ENCODE assay signal across 9 mouse cellular contexts in the genomic region with DNA sequence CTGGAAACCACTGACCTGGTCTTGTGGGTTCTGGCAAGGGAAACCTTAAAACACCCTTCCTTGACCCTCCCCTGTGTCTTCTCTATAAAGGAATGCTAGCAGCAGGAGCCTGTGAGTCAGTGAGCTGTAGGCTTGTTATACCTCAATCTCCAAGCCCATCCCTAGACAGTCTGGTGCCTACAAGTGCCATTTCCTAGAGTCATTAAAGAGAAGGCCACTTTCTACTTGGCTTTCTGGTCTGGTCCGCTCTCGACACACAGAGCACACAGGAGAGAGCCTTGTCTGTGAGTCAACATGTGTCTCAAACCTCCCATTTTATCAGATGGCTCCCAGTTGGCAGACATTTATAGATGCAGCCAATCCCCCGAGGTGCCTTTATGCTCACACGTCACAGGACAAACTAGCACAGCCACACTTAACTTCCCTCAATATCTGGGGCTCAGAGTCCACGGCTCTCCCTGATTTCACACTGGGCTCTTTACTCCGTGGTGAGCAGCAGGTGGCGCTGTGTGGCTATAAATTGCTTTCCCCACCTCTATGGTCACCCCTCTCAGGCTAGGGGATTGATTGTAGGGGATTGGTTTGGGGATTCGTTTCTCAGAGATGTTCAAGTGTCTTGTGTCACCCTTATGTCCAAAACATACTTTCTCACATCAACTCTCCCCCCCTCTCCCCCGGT. TPM values are rescaled to one million over a fixed set of nuclear protein-coding genes. Genes with fewer than 3 reads are reported as not detected.
DNase-seq lines count a peak whose midpoint lies in the region; ATAC-seq lines count a peak whose summit lies in the region.
"Had no signal": no experiment of that assay in that cellular context is flagged by ENCODE, and none has a peak within 500 bp of the region (broad histone marks: within the 10 kb centered on the region; RNA-seq: fewer than 3 reads in every experiment).

No protein-coding gene starts in this region.

- no peak overlapping the region for H3K4me2 ChIP-seq in liver, embryonic 12.5 days
- no peak overlapping the region for H3K4me2 ChIP-seq in neural tube, embryonic 11.5 days (ENCODE audit: low read depth)

- H3K27me3 ChIP-seq in liver, embryonic 12.5 days (replicated peaks), result peaks cover 4% of the 10 kb centered on the region; the same call in 1 of the 2 replicates
- H3K27me3 ChIP-seq in neural tube, embryonic 11.5 days (ENCODE audit: control insufficient read depth, insufficient read depth, low read length), result no peaks in the 10 kb centered on the region

- H3K27ac ChIP-seq in liver, embryonic 12.5 days, result no peak overlapping the region
- H3K27ac ChIP-seq in neural tube, embryonic 11.5 days (ENCODE audit: low read depth, low read length), result no peak overlapping the region

- no peaks in the 10 kb centered on the region for H3K9me3 ChIP-seq in liver, embryonic 12.5 days (replicated peaks)
- no peaks in the 10 kb centered on the region for H3K9me3 ChIP-seq in neural tube, embryonic 11.5 days (ENCODE audit: control insufficient read depth, low read length)

- ATAC-seq in liver, embryonic 12.5 days, result peak; percentile 55
- peak; percentile 41; the same call in 1 of the 2 replicates for ATAC-seq in neural tube, embryonic 11.5 days (ENCODE audit: insufficient read depth, low FRiP score, low TSS enrichment)

- H3K36me3 ChIP-seq in liver, embryonic 12.5 days, result no peaks in the 10 kb centered on the region
- H3K36me3 ChIP-seq in neural tube, embryonic 11.5 days (ENCODE audit: control insufficient read depth, insufficient read depth, low read length), result no peaks in the 10 kb centered on the region

- H3K4me3 ChIP-seq in liver, embryonic 12.5 days, result no peak overlapping the region
- H3K4me3 ChIP-seq in neural tube, embryonic 11.5 days (ENCODE audit: low read depth, low read length), result no peak overlapping the region
- H3K4me3 ChIP-seq: erythroblast, embryonic 14.5 days had no signal

- no peak overlapping the region for H3K9ac ChIP-seq in liver, embryonic 12.5 days
- no peak overlapping the region for H3K9ac ChIP-seq in neural tube, embryonic 11.5 days (ENCODE audit: low read length)

- WGBS in liver, embryonic 12.5 days (ENCODE audit: insufficient replicate concordance), result 24% methylated on average over 9 of the region's 9 CpGs
- WGBS in neural tube, embryonic 11.5 days, result 27% methylated on average over 9 of the region's 9 CpGs

- peak; percentile 62 for DNase-seq in ovary, postnatal 36 days (ENCODE audit: low spot score)
- DNase-seq in ovary, adult 18-20 months (ENCODE audit: low spot score), result no peak
- peak; percentile 24 for DNase-seq in cerebellum, adult 8-10 months
- DNase-seq in frontal cortex, postnatal 25 days (ENCODE audit: low spot score in 2 of 2), result peak; percentile 28 to 51
- DNase-seq in kidney, adult 9 months, result peak; percentile 55
- DNase-seq in neural tube, embryonic 11.5 days (ENCODE audit: low spot score), result peak; percentile 73
- DNase-seq in thymus, postnatal 0 days (ENCODE audit: low spot score), result peak; percentile 47

- peaks cover 6% of the 10 kb centered on the region for H3K4me1 ChIP-seq in liver, embryonic 12.5 days
- H3K4me1 ChIP-seq in neural tube, embryonic 11.5 days (ENCODE audit: control insufficient read depth, insufficient read depth, low read length), result no peaks in the 10 kb centered on the region

RNA-seq across cellular contexts. Expression of a gene that starts 34.2 kb away (rescaled TPM):
- 95.1 and 95.7 TPM in 2 replicates for polyA plus RNA-seq in liver, embryonic 12.5 days (2016; fragmentation: Nextera tagmentation; extraction: Ambion mirVana)
- polyA plus RNA-seq in neural tube, embryonic 11.5 days (2014; fragmentation: Nextera tagmentation; extraction: Ambion mirVana), result 94.7 and 101 TPM in 2 replicates
- 150 and 156 TPM in 2 replicates for polyA plus RNA-seq in thymus, postnatal 0 days (2015; fragmentation: Nextera tagmentation; extraction: Ambion mirVana)

RNA-seq across cellular contexts. Expression of a gene that starts 49.4 kb away (rescaled TPM):
- polyA plus RNA-seq in liver, embryonic 12.5 days (2016; fragmentation: Nextera tagmentation; extraction: Ambion mirVana), result 14.9 and 16.5 TPM in 2 replicates
- polyA plus RNA-seq in neural tube, embryonic 11.5 days (2014; fragmentation: Nextera tagmentation; extraction: Ambion mirVana), result 27.7 and 29.5 TPM in 2 replicates
- 28.4 and 31.3 TPM in 2 replicates for polyA plus RNA-seq in thymus, postnatal 0 days (2015; fragmentation: Nextera tagmentation; extraction: Ambion mirVana)
